Mouse (Mus musculus) cerebellum, adult 2 months (tissue): ENCODE results near the gene Qrich1.

ENCODE experiments used
- CTCF ChIP-seq: fragments of 200-500 bp; IDR thresholded peaks from 2 replicates; pipeline ENCODE4 v1.5.1; 2011; ENCODE audit warnings: low read depth, mild to moderate bottlenecking, control low read depth, low read length, moderate library complexity, borderline replicate concordance; ENCODE audit not compliant: insufficient read depth
- POLR2A ChIP-seq: fragments of 200-500 bp; IDR thresholded peaks from 2 replicates; pipeline ENCODE4 v1.6.1; 2011; ENCODE audit warnings: low read length, control low read depth, borderline replicate concordance; ENCODE audit not compliant: insufficient read depth

GRCm38 (mm10) chr9:108480813-108481519 lies 35.6 kb upstream of the Qrich1 start:
- TF ChIP-seq CTCF = no peak
- no peak for TF ChIP-seq POLR2A
